Mouse (Mus musculus) bone marrow macrophage, adult 2 months (primary cell): ENCODE data around the gene Aipl1. TPM values are rescaled to one million over a fixed set of nuclear protein-coding genes. Genes with fewer than 3 reads are reported as not detected.

Experiments used
- H3K27ac ChIP-seq: 2 replicates; pipeline ENCODE4 v1.5.1; 2012; ENCODE audit warnings: low read depth, low read length; ENCODE audit not compliant: insufficient read depth
- H3K4me1 ChIP-seq: 2 replicates; pipeline ENCODE4 v1.6.1; 2012; ENCODE audit warnings: low read length; ENCODE audit not compliant: control insufficient read depth, insufficient read depth
- H3K4me3 ChIP-seq: 2 replicates; pipeline ENCODE4 v1.5.1; 2012; ENCODE audit warnings: mild to moderate bottlenecking, low read length, moderate library complexity; ENCODE audit not compliant: insufficient read depth
- CTCF ChIP-seq: IDR thresholded peaks from 2 replicates; pipeline ENCODE4 v1.5.1; 2012; ENCODE audit warnings: low read depth, mild to moderate bottlenecking, low read length, moderate library complexity
- POLR2A ChIP-seq: IDR thresholded peaks from 2 replicates; pipeline ENCODE4 v1.6.1; 2012; ENCODE audit warnings: mild to moderate bottlenecking, low read depth, low read length, borderline replicate concordance
- polyA plus RNA-seq: library from polyadenylated mRNA; stranded (reverse); fragments of >200 nt; gene quantifications from 2 replicates; pipeline ENCODE4 v1.2.4, GENCODE M21; 2012; ENCODE audit not compliant: missing spikeins, insufficient read depth, insufficient read length

Aipl1 gene
- polyA plus RNA-seq, 1 experiment, result 0.38 TPM

- Histone ChIP-seq H3K4me1 (no peaks in the 10 kb centered on the region), H3K4me3 (no peak overlapping the region), H3K27ac (no peak overlapping the region)
- TF ChIP-seq CTCF (no peak), POLR2A (no peak)
Observed at GRCm38 (mm10) chr11:72068026-72068425, 30.7 kb upstream of the Aipl1 start.

GRCm38 (mm10) chr11:72067326-72067725 is 30.0 kb upstream of the Aipl1 start:
- H3K27ac ChIP-seq, result no peak overlapping the region
- no peaks in the 10 kb centered on the region for H3K4me1 ChIP-seq
- H3K4me3 ChIP-seq, result no peak overlapping the region
- TF ChIP-seq POLR2A (no peak), CTCF (no peak)

- Histone ChIP-seq H3K27ac (no peak overlapping the region), H3K4me1 (no peaks in the 10 kb centered on the region), H3K4me3 (no peak overlapping the region)
Observed at GRCm38 (mm10) chr11:72066330-72066729, 29.0 kb upstream of the Aipl1 start.

GRCm38 (mm10) chr11:72065103-72065502 is 27.8 kb upstream of the Aipl1 start:
- TF ChIP-seq CTCF, result no peak
- TF ChIP-seq POLR2A, result no peak
- no peak overlapping the region for H3K27ac ChIP-seq
- H3K4me3 ChIP-seq, result no peak overlapping the region
- H3K4me1 ChIP-seq, result no peaks in the 10 kb centered on the region

More at GRCm38 (mm10) chr11:72066330-72066729, 29.0 kb upstream of the Aipl1 start:
- TF ChIP-seq POLR2A, result no peak
- 0 out of 2 replicates have a peak, but pooled peaks have one; percentile 8 for TF ChIP-seq CTCF

- Histone ChIP-seq H3K4me1 (no peaks in the 10 kb centered on the region), H3K27ac (no peak overlapping the region), H3K4me3 (no peak overlapping the region)
- TF ChIP-seq POLR2A (no peak), CTCF (no peak)
Observed at GRCm38 (mm10) chr11:72064414-72064813, 27.1 kb upstream of the Aipl1 start.

- no peaks in the 10 kb centered on the region for H3K4me1 ChIP-seq
- TF ChIP-seq CTCF, result no peak
- TF ChIP-seq POLR2A, result no peak
- H3K4me3 ChIP-seq, result no peak overlapping the region
- no peak overlapping the region for H3K27ac ChIP-seq
Observed at GRCm38 (mm10) chr11:72061093-72061620, 23.8 kb upstream of the Aipl1 start.

- TF ChIP-seq POLR2A (no peak), CTCF (no peak)
- Histone ChIP-seq H3K4me3 (no peak overlapping the region), H3K4me1 (no peaks in the 10 kb centered on the region), H3K27ac (no peak overlapping the region)
Observed at GRCm38 (mm10) chr11:72060416-72060815, 23.1 kb upstream of the Aipl1 start.

GRCm38 (mm10) chr11:72057166-72057565 is 19.9 kb upstream of the Aipl1 start:
- Histone ChIP-seq H3K4me3 (no peak overlapping the region), H3K4me1 (0 out of 2 replicates have a peak, but pooled peaks cover 2% of the 10 kb centered on the region), H3K27ac (no peak overlapping the region)
- TF ChIP-seq POLR2A (no peak), CTCF (no peak)

- Histone ChIP-seq H3K27ac (no peak overlapping the region), H3K4me3 (no peak overlapping the region), H3K4me1 (peaks cover 7% of the 10 kb centered on the region; the same call in 1 of the 2 replicates)
- TF ChIP-seq CTCF (no peak), POLR2A (no peak)
Observed at GRCm38 (mm10) chr11:72055176-72055575, 17.9 kb upstream of the Aipl1 start.

- Histone ChIP-seq H3K27ac (no peak overlapping the region), H3K4me3 (no peak overlapping the region), H3K4me1 (peaks cover 7% of the 10 kb centered on the region; the same call in 1 of the 2 replicates)
- peak; percentile 38 for TF ChIP-seq CTCF
- no peak for TF ChIP-seq POLR2A
Observed at GRCm38 (mm10) chr11:72052636-72053035, 15.3 kb upstream of the Aipl1 start.
